Mouse (Mus musculus) bone marrow macrophage, adult 2 months (primary cell): ENCODE measurements around the gene Gm49395.

ENCODE experiments used
- CTCF ChIP-seq: IDR thresholded peaks from 2 replicates; pipeline ENCODE4 v1.5.1; 2012; ENCODE audit warnings: low read depth, mild to moderate bottlenecking, low read length, moderate library complexity
- POLR2A ChIP-seq: IDR thresholded peaks from 2 replicates; pipeline ENCODE4 v1.6.1; 2012; ENCODE audit warnings: mild to moderate bottlenecking, low read depth, low read length, borderline replicate concordance

DNA sequence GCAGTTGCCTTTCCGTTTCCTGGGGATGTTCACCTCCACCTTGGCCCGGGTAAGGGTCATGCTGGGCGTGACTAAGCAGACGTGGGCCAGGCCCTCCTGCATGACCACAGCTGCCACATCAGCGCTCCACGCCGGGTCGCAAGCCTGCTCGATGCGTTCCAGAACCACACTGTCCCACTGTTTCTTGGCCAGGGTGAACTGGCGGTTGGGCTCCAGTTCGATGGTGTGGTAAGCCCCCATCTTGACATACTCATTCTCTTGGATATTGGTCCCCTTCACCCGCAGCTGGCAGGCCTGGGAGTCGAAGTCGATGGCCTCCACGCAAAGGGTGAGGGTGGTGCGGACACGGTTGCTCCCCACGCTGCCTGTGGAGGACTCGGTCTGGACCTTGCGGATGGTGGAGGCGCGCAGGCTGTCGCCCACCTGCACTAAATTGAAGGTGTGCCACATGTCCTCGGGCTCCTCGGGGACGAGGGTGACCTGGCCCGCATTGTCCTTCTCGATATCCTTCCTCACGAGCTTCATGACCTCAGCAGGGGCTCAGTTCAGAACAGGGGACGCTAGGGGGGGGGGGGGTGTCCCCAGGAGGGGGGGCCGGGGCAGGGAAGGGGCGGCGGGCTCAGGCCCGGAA is 12.2 kb downstream of the Gm49395 start:
- TF ChIP-seq POLR2A = no peak
- TF ChIP-seq CTCF = no peak
